Mouse (Mus musculus): ENCODE data around the gene Gm21970. TPM values are rescaled to one million over a fixed set of nuclear protein-coding genes. Genes with fewer than 3 reads are reported as not detected.

Gene Gm21970
- polyA plus RNA-seq, 1 experiment from 2014 or later, result not detected

GRCm38 (mm10) chr16:91413102-91413844, 21.8 kb downstream of the Gm21970 start:
- Histone ChIP-seq H3K27ac (ENCODE audit: low read length) (peak overlapping the region; percentile 26; the same call in 1 of the 2 replicates), H3K36me3 (ENCODE audit: insufficient read depth, low read length) (peaks cover 48% of the 10 kb centered on the region), H3K9ac (replicated peaks; ENCODE audit: low read depth) (no peak overlapping the region), H3K4me2 (replicated peaks; ENCODE audit: low read depth, low read length) (no peak overlapping the region), H3K4me3 (ENCODE audit: low read depth, low read length) (no peak overlapping the region), H3K4me1 (ENCODE audit: insufficient read depth, low read depth, low read length) (peaks cover 4% of the 10 kb centered on the region; the same call in 1 of the 2 replicates), H3K9me3 (ENCODE audit: low read length) (no peaks in the 10 kb centered on the region), H3K27me3 (replicated peaks; ENCODE audit: insufficient read depth, low read length) (no peaks in the 10 kb centered on the region)
- ATAC-seq (no peak), DNase-seq (ENCODE audit: low spot score) (peak; percentile 23)
- TF ChIP-seq CTCF (IDR thresholded peaks at IDR 0.05) (no peak), EP300 (IDR thresholded peaks at IDR 0.05) (no peak)
- WGBS, result 44% methylated on average over 12 of the region's 12 CpGs

DNA sequence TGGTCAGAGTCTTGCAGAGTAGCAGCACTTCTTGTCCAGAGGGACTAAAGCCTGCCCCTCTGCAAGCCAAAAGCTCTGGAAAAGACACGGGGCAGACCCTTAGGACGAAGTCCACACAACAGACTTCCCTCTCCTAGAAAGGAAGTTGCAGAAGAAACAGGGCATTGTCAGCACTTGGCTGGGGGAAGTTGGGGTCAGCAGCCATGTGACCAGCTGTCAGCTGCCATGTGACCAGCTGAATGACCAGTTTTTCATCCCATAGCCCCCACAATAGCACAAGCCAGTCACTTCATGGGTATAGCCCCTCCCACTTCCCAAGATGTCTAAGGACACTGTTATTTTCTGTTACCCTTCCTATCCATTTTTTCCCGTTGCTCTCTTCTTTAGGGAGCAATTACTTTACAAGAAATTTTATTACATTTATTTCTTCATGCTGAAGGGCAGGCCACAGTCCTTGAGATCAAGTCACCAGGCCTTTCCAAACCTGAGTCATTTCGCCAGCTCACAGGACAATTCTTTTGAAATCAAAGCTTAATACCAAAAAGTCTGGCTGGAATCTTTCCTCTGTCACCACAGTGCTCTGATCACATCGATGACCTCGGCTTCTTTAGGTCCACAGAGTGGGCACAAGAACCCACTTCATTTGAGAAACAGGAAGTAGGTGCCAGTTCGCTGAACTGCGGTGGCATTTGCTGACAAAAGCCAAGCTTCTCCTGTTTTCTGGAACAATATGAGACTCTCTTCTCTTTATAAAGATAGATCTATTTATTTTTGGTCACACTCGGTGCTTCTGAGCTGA, 24.1 kb downstream of the Gm21970 start:
- no peaks in the 10 kb centered on the region for H3K27me3 ChIP-seq (replicated peaks; ENCODE audit: insufficient read depth, low read length)
- H3K9me3 ChIP-seq (ENCODE audit: low read length), result no peaks in the 10 kb centered on the region
- ATAC-seq, result no peak
- DNase-seq (ENCODE audit: low spot score), result no peak
- TF ChIP-seq EP300 (IDR thresholded peaks at IDR 0.05) (no peak), CTCF (IDR thresholded peaks at IDR 0.05) (no peak)
- H3K36me3 ChIP-seq (ENCODE audit: insufficient read depth, low read length), result peaks cover 60% of the 10 kb centered on the region
- peaks cover 4% of the 10 kb centered on the region; the same call in 1 of the 2 replicates for H3K4me1 ChIP-seq (ENCODE audit: insufficient read depth, low read depth, low read length)
- H3K27ac ChIP-seq (ENCODE audit: low read length), result no peak overlapping the region
- 76% methylated on average over 9 of the region's 9 CpGs for WGBS
- no peak overlapping the region for H3K4me2 ChIP-seq (replicated peaks; ENCODE audit: low read depth, low read length)
- no peak overlapping the region for H3K9ac ChIP-seq (replicated peaks; ENCODE audit: low read depth)
- H3K4me3 ChIP-seq (ENCODE audit: low read depth, low read length), result no peak overlapping the region

- no peak for DNase-seq (ENCODE audit: low spot score)
- no peaks in the 10 kb centered on the region for H3K9me3 ChIP-seq (ENCODE audit: low read length)
- no peak overlapping the region for H3K9ac ChIP-seq (replicated peaks; ENCODE audit: low read depth)
- no peaks in the 10 kb centered on the region for H3K27me3 ChIP-seq (replicated peaks; ENCODE audit: insufficient read depth, low read length)
- H3K4me2 ChIP-seq (replicated peaks; ENCODE audit: low read depth, low read length), result no peak overlapping the region
- H3K4me1 ChIP-seq (ENCODE audit: insufficient read depth, low read depth, low read length), result peaks cover 4% of the 10 kb centered on the region; the same call in 1 of the 2 replicates
- no peak overlapping the region for H3K4me3 ChIP-seq (ENCODE audit: low read depth, low read length)
- H3K27ac ChIP-seq (ENCODE audit: low read length), result no peak overlapping the region
- no peak for ATAC-seq
- WGBS, result 95% methylated on average over 6 of the region's 6 CpGs
- H3K36me3 ChIP-seq (ENCODE audit: insufficient read depth, low read length), result peaks cover 60% of the 10 kb centered on the region
- no peak for TF ChIP-seq CTCF (IDR thresholded peaks at IDR 0.05)
These were observed 24.8 kb downstream of the Gm21970 start for GRCm38 (mm10) chr16:91416357-91416756.

DNA sequence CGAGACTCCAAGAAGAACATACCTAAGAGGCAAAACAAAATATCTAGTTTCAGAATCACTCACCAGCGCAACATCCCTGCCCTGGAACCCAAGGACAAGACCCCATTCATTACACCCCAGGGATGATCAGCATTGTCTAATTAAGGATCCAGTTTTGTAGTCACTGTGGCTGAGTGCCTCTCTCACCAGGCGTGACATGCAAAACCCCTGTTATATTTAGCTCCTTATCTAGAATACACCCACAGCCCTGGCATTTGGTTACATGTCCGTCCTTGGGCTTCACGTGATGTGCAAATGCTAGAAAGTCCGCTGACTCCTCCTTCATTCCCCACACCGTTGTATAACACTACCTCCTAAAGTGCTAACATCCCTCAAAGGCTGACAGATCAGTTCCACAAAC, 25.4 kb downstream of the Gm21970 start:
- no peaks in the 10 kb centered on the region for H3K27me3 ChIP-seq (replicated peaks; ENCODE audit: insufficient read depth, low read length)
- 60% methylated on average over 7 of the region's 7 CpGs for WGBS
- no peaks in the 10 kb centered on the region for H3K9me3 ChIP-seq (ENCODE audit: low read length)
- peaks cover 4% of the 10 kb centered on the region; the same call in 1 of the 2 replicates for H3K4me1 ChIP-seq (ENCODE audit: insufficient read depth, low read depth, low read length)
- H3K4me3 ChIP-seq (ENCODE audit: low read depth, low read length), result no peak overlapping the region
- TF ChIP-seq CTCF (IDR thresholded peaks at IDR 0.05) (no peak), EP300 (IDR thresholded peaks at IDR 0.05) (no peak)
- ATAC-seq, result no peak
- no peak for DNase-seq (ENCODE audit: low spot score)
- H3K27ac ChIP-seq (ENCODE audit: low read length), result no peak overlapping the region
- H3K9ac ChIP-seq (replicated peaks; ENCODE audit: low read depth), result no peak overlapping the region
- no peak overlapping the region for H3K4me2 ChIP-seq (replicated peaks; ENCODE audit: low read depth, low read length)
- H3K36me3 ChIP-seq (ENCODE audit: insufficient read depth, low read length), result peaks cover 60% of the 10 kb centered on the region

DNA sequence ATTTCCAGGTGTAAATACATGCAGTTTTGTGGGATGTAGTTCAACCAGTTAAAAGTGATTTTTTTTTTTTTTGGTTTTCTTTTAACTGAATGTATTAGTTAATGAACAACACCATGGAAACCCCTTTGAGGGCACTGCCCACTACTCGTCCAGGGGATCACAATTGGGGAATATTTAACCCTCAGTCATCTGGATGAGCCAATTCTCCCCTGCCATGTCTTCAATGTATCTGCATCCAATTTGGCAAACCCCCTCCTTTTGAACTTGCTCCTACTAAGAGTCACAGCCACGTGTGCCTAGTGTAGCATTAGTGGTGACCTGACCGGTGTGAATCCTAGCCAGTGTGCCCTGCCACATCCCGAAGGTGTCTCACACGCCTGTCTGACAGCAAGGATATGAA, 27.0 kb downstream of the Gm21970 start:
- ATAC-seq (no peak), DNase-seq (ENCODE audit: low spot score) (no peak)
- H3K27ac ChIP-seq (ENCODE audit: low read length), result no peak overlapping the region
- no peak overlapping the region for H3K4me2 ChIP-seq (replicated peaks; ENCODE audit: low read depth, low read length)
- no peaks in the 10 kb centered on the region for H3K4me1 ChIP-seq (ENCODE audit: insufficient read depth, low read depth, low read length)
- H3K27me3 ChIP-seq (replicated peaks; ENCODE audit: insufficient read depth, low read length), result no peaks in the 10 kb centered on the region
- H3K9me3 ChIP-seq (ENCODE audit: low read length), result no peaks in the 10 kb centered on the region
- TF ChIP-seq CTCF (IDR thresholded peaks at IDR 0.05) (no peak), EP300 (IDR thresholded peaks at IDR 0.05) (no peak)
- H3K9ac ChIP-seq (replicated peaks; ENCODE audit: low read depth), result no peak overlapping the region
- WGBS, result 78% methylated on average over 5 of the region's 5 CpGs
- peaks cover 60% of the 10 kb centered on the region for H3K36me3 ChIP-seq (ENCODE audit: insufficient read depth, low read length)
- no peak overlapping the region for H3K4me3 ChIP-seq (ENCODE audit: low read depth, low read length)

GRCm38 (mm10) chr16:91425816-91426215, 34.3 kb downstream of the Gm21970 start:
- no peak overlapping the region for H3K9ac ChIP-seq (replicated peaks; ENCODE audit: low read depth)
- no peak overlapping the region for H3K4me3 ChIP-seq (ENCODE audit: low read depth, low read length)
- 91% methylated on average over 6 of the region's 6 CpGs for WGBS
- peaks cover 32% of the 10 kb centered on the region for H3K36me3 ChIP-seq (ENCODE audit: insufficient read depth, low read length)
- H3K27me3 ChIP-seq (replicated peaks; ENCODE audit: insufficient read depth, low read length), result no peaks in the 10 kb centered on the region
- TF ChIP-seq CTCF (IDR thresholded peaks at IDR 0.05) (no peak), EP300 (IDR thresholded peaks at IDR 0.05) (no peak)
- H3K4me1 ChIP-seq (ENCODE audit: insufficient read depth, low read depth, low read length), result no peaks in the 10 kb centered on the region
- DNase-seq (ENCODE audit: low spot score) (no peak), ATAC-seq (no peak)
- no peak overlapping the region for H3K4me2 ChIP-seq (replicated peaks; ENCODE audit: low read depth, low read length)
- no peaks in the 10 kb centered on the region for H3K9me3 ChIP-seq (ENCODE audit: low read length)
- H3K27ac ChIP-seq (ENCODE audit: low read length), result no peak overlapping the region

All from lung, postnatal 0 days (tissue).